Mouse (Mus musculus) ovary, adult 18-20 months (tissue): ENCODE results near the gene Pogk.

Source experiments
- DNase-seq: peaks from one replicate; pipeline ENCODE4 v3.0.0; 2022; ENCODE audit warnings: low spot score, mixed read lengths

Pogk gene

DNA sequence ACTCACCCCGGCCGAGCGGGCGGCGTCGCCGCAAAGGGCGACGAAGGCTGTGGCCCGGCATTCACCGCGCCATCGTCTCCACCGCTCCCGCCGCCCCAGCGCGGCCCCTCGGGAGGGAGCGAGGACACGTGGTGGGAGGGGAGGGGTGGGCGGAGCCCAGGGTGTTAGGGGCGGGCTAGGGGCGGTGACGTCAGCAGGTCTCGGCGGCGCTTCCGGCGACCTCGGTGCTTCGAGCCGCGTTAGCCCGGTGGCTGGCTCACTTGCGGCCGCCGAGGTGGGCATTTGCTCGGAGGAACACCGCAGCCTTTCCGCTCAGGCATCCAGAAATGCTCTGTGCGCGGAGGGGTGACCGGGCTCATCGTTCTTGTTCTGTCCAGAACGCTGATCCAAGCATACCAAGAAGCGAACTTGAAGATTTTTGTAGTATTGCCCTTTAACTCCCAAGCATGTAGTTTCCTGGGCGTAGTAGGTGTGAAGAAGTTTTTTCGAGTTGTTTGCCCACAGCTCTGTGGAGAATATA, at the start of gene Pogk:
TSS of gene Pogk (minus strand) at position 163 of the 520 bp plus-strand sequence.
- peak; percentile 62 for DNase-seq

- no peak for DNase-seq
These were observed 32.3 kb upstream of the Pogk start for GRCm38 (mm10) chr1:166441992-166442391.

- no peak for DNase-seq
These were observed 29.8 kb upstream of the Pogk start for GRCm38 (mm10) chr1:166439426-166439825.

- no peak for DNase-seq
These were observed 20.3 kb upstream of the Pogk start for GRCm38 (mm10) chr1:166429809-166430431.

DNA sequence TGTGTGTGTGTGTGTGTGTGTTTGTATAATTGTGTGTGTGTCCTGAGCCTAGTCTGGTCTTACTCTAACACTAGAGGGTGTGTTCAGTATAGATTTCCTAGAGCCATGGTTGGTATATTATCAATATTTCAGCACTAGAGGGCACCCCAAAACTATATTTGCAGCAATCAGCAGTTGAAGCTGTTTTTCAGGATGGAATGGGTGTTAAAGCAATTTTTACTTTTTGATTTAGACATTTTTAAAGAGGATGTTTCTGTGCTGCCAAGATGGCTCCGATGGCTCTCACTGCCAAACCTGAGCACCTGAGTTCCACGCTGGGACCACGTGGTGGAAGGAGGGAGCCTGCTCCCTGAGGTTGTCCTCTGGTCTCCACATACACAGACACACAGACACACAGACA, 19.4 kb upstream of the Pogk start:
- no peak for DNase-seq

- no peak for DNase-seq
These were observed 2.6 kb upstream of the Pogk start for GRCm38 (mm10) chr1:166412266-166412665.

DNA sequence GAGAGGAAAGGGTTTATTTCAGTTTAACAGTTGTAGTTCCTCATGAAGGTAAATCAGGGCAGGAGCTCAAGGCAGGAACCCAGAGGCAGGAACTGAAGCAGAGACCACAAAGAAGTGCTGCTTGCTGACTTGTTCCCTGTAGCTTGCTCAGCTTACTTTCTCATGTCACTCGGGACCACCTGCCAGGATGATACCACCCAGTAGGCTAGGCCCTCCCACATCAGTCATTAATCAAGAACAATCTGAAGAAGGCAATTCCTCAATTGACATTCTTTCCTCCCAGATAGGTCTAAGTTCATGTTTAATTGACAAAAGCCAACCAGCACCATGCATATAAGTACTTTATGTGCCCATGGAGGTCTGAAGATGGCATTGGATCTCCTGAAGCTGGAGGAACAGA, 1.9 kb upstream of the Pogk start:
- no peak for DNase-seq

- DNase-seq = peak; percentile 21
These were observed 424 bp downstream of the Pogk start for GRCm38 (mm10) chr1:166409177-166409700.

DNA sequence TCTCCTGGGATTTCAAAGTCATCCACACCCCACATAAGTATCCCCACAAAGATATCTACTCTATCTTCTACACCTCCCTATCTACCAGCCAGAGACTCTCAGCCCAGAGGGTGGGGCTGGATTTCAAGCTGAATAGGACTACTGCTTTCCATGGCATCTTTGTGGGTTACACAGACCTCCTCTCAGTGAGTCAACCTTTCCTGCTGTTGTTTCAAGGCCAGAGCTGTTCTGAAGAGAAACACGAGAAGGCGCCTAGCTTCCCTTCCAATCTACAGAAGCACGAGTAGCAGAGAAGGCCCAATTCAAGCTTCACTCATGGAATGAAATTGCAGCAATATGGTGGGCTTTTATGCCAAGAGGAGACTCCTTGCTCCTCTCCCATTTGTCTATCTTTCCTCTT, 5.8 kb downstream of the Pogk start:
- no peak for DNase-seq

DNA sequence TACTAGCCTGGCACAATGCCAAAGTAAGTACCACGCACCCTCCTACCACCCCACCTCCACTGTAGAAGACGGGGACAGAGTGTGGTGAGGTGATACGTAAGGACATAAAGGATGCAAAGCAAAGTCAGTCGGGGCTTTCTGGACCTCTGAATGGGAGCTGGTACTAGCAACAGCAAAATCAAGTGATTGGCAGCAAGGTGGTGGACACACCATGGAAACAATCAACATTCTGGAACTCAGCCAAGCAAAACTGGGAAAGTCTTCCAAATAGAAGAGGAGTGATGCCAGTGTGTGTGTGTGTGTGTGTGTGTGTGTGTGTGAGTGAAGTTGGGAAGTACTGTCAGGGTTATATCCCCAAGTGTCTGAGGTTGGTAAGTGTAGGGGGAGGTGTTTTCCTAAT, 7.7 kb downstream of the Pogk start:
- no peak for DNase-seq

DNA sequence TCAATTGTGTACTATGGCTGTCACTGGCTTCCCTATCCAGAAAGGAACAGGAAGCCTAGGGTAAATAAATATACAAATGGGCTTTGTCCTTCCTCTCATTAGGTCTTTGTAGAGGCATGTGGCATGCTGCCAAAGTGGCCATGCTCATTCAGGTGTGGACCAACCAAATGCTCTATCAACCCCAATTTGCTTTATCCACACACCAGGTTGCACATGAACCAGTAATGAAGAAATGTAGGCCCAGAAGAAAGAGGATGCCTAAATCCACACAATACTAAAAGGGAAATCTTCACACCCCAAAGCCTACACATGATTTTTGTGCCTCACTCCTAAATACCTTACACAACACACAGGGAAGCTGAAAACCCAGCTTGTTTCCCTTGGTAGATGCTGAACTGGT, 8.2 kb downstream of the Pogk start:
- DNase-seq = no peak

DNA sequence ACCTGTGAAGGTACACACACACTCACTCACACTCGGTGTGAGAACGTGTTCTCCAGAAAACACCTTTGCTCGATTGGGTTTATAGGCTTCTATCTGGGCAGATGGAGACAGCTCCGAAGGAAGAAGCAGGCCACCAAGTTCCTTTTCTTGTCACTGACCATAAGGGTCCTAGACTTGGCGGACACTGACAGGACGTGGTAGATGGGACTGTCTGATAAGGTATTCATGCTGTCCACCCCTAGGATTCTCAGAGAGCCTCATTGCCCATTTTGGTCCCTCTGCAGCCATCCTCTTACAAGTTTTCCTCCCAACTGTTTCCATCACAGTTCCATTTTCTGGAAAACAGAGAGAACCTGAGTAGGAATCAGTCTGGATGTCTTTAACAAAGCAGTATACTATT, 13.3 kb downstream of the Pogk start:
- no peak for DNase-seq

- DNase-seq = no peak
These were observed 14.0 kb downstream of the Pogk start for GRCm38 (mm10) chr1:166395661-166396060.

DNA sequence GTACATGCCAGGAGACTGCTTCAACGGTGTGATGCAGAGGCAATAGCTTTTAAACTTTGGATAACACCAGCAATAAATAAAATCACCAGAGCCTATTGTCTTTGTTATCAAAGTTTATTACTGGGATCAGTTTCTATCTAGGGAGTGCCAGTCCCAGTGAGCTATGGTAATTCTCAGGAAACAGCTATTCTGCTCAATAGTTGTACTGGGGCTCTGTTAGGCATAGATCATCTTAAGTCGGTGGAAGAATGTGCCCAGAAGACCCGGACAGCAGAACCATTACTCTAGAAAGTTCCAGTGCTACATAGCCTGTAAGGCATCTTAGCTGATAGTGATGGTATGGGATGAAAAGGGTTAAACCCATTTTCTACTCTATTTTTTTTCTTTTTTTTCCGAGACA, 14.9 kb downstream of the Pogk start:
- no peak for DNase-seq

GRCm38 (mm10) chr1:166391671-166392070, 18.0 kb downstream of the Pogk start:
- DNase-seq = no peak

- no peak for DNase-seq
These were observed 20.1 kb downstream of the Pogk start for GRCm38 (mm10) chr1:166389406-166390125.

GRCm38 (mm10) chr1:166388511-166388910, 21.2 kb downstream of the Pogk start:
- DNase-seq = no peak

- DNase-seq = no peak
These were observed 24.2 kb downstream of the Pogk start for GRCm38 (mm10) chr1:166385431-166385830.

DNA sequence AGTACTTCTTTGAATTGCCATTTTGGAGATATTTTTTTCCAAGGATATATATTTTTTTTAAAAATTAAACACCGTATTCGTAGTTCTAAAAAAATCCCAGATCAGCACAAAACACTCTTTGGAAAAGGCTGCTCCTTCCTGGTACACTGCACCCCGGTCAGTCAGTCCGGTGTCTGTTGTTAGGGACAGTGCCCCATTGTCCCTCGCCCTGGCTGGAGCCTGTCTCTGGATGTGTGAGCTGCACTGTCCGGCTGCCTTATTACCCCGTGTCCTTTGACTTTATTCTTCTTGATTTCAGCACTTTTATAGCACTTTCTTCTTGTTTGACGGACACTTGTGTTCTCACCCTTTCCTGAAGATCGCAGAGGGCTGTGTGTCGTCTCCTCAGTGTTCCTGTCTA, 25.0 kb downstream of the Pogk start:
- no peak for DNase-seq

GRCm38 (mm10) chr1:166382626-166383025, 27.0 kb downstream of the Pogk start:
- DNase-seq = no peak

DNA sequence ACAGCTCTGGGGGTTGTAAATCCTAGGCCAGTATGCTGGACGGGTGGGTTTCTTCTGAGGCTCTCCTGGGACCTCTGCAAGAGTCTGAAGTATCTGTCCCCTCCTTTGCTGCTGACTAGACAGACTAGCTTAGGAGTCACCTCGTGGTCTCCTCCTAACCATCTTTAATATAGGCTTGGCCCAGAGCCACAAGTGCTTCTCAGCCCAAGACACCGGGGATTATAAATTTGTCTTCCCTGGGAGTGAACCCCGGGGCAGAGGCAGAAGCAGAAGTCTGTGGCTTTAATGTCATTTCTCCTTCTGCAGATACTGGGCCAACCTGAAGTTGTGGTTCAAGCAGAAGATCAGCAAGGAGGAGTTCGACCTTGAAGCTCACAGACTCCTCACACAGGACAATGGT, 27.8 kb downstream of the Pogk start:
- DNase-seq = no peak

DNA sequence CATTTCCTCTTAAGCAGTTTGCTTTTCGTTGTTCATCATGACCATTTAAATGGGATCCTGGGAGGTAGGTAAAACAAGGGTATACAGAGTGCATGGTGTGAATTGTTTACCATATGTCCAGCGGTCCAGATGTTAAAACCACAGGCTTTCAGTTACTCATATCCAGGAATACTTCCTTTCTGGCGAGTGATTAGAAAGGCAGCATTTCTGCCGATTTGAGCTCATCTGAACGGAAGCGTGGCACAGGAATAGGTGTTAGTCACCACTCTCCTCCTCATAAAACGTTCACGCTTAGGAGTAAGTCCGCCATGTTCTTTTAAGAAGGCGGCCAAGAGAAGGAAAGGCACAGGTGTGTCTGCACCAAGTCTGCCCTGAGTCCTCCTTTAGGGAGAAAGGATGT, 28.3 kb downstream of the Pogk start:
- DNase-seq = no peak

DNA sequence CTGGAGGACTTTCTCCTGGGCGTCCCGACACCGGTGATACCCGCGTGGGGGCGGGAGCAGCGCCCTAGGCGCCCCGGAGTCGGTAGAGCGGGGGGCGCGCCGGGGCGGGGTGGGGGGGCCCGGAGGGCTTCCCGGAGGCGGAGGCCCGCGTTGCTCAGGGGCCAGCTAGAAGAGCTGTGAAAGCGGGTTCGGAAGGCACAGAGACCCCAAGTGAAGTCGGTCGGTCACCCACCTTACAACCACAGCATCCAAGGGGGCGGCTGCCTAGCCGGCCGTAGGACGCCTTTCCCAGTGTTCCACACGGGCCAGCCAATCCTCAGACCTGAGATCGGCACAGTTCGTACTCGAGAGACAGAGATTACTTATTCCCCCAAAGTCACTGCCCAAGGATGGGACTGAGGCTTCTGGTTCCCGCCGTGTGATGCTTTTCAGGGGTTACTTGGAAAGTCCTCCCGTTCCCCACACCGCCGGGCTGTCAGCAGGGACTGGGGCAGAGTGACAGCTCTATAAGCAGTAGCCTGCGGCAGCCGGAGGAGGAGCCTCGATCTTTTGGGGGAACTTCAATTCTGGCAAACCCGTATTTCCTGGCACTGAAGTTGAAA, 29.9 kb downstream of the Pogk start:
- DNase-seq = peak; percentile 45
